Mouse (Mus musculus): ENCODE measurements at regions not wholly inside any gene's neighbourhood (a gene's known extent, or its start where the extent isn't known, plus 50 kb on each side); places are given as distances from the start of the nearest gene placed in this dataset.

GRCm38 (mm10) chr9:52331748-52332147 is 163.4 kb upstream of the Zc3h12c start:
- no peak for DNase-seq (ENCODE audit: low spot score in 2 of 2)
- intact Hi-C loops (cut with DNase I), result loop anchor here (5.0 kb wide), 1 partner anchor 71 kb away; no protein-coding TSS in a partner anchor

- DNase-seq (ENCODE audit: low spot score in 2 of 2), result no peak
- intact Hi-C loops (cut with DNase I), result loop anchor here (5.0 kb wide), 1 partner anchor 72 kb away; no protein-coding TSS in a partner anchor
Measured at GRCm38 (mm10) chr9:52330652-52331051, 162.3 kb upstream of the Zc3h12c start.

GRCm38 (mm10) chr9:52324347-52324746 is 156.0 kb upstream of the Zc3h12c start:
- intact Hi-C loops (cut with DNase I), result no loop called here
- no peak for DNase-seq (ENCODE audit: low spot score in 2 of 2)

DNA sequence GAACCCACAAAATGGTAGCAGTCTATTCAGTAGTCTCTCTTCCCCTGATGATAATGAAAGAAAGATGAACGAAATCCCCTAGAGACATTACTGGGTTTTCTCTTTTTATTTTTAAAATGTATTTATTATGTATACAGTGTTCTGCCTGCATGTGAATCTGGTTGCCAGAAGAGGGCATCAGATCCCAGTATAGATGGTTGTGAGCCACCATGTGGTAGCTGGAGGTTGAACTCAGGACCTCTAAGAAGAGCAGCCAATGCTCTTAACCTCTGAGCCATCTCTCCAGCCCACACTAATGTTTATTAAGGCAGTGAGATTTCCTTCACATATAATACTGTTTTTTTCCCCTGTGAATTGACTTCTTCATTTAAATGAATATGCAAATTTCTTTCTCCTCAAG is 155.4 kb upstream of the Zc3h12c start:
- intact Hi-C loops (cut with DNase I), result no loop called here
- no peak for DNase-seq (ENCODE audit: low spot score in 2 of 2)

GRCm38 (mm10) chr9:52323226-52323625 is 154.9 kb upstream of the Zc3h12c start:
- intact Hi-C loops (cut with DNase I), result no loop called here
- peak; percentile 8 to 36 for DNase-seq (ENCODE audit: low spot score in 2 of 2)

DNA sequence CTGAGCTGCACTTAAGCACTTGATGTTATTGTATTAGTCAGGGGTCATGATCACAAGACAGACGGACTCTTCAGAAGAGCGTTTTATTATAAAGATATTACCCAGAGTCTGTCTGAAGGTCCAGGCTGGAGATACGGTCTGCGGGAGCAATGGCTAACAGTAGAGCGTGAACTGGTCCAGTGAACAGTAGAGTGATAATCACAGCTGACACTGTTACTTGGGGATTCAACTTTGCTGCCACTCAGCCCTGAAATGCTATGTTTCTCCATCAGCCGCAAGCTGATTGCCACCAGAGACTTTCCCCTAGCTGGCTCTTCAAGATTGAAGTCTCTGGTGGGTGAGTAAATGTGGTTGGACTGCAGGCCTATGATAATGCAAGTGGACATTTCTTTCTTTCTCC is 133.1 kb upstream of the Zc3h12c start:
- intact Hi-C loops (cut with DNase I), result no loop called here
- no peak for DNase-seq (ENCODE audit: low spot score in 2 of 2)

- intact Hi-C loops (cut with DNase I), result loop anchor here (2.0 kb wide), 3 partner anchors 378 to 920 kb away; no protein-coding TSS in a partner anchor
- peak in 1 of 2 experiments; percentile 31 for DNase-seq (ENCODE audit: low spot score in 2 of 2)
Measured at GRCm38 (mm10) chr9:52298329-52298728, 130.0 kb upstream of the Zc3h12c start.

DNA sequence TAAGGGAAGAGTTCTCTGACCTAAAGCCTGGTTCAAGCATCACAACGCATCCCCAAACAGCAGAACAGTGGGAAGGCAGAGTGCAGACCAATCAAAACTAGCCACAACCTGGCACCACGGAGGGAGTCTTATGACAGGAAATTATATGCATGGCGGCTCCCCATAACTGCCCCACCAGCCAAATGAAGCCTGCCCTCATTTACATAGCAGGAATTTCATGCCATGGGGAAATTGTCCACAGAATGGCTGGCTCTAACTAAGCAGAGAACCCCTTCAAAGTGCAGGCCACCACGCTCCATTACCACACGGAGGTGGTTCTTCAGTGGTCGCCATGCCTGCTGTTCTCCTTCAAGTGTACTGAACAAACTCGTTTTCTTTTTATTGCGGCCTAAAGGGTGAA is 126.3 kb upstream of the Zc3h12c start:
- intact Hi-C loops (cut with DNase I), result no loop called here
- no peak for DNase-seq (ENCODE audit: low spot score in 2 of 2)

DNA sequence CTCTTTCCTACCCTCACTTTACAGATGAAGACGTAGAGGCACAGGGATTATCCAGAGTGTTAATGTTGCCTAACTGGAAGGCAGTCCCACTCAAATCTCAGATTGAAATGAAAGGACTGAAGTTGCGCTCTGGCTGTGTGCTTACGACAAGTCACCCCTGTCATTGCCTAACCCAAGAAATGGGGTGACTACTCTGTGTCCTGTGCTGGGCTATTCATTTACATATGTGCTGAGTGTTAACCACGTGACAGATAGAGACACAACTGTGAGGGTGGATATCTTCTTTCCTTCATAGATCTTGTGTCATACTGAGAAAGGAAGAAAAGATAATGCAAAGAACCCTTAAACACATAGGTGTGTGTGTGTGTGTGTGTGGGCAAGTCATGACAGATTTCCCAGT is 120.7 kb upstream of the Zc3h12c start:
- no peak for DNase-seq (ENCODE audit: low spot score in 2 of 2)
- intact Hi-C loops (cut with DNase I), result loop anchor here (5.0 to 10.0 kb wide), 4 partner anchors 157 to 312 kb away; no protein-coding TSS in a partner anchor

DNA sequence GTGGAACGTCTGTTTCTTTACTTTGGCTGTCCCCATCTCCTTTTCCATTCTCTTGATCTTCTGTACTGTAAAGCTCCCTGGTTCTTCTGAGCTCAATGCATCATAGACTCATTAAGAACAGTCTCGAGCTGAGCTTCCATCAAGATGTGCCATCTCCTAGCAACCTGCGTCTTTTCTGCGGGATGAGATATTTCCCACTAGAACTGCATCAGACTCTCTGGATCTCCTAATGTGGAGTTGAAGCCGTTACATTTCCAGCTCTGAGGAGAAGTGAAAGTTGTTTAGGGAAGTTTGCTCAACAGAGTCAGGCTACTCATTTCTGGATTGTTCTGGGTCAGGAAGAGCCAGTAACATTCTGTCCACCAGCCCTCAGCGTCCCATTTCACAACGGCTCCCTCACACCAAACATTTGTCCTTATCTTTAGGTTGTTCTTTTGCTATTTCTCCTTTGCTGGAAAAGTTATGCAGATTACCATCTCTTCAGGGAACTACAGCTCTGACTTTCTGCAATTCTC is 119.4 kb upstream of the Zc3h12c start:
- intact Hi-C loops (cut with DNase I), result loop anchor here (5.0 to 10.0 kb wide), 4 partner anchors 156 to 311 kb away; no protein-coding TSS in a partner anchor
- DNase-seq (ENCODE audit: low spot score in 2 of 2), result no peak

DNA sequence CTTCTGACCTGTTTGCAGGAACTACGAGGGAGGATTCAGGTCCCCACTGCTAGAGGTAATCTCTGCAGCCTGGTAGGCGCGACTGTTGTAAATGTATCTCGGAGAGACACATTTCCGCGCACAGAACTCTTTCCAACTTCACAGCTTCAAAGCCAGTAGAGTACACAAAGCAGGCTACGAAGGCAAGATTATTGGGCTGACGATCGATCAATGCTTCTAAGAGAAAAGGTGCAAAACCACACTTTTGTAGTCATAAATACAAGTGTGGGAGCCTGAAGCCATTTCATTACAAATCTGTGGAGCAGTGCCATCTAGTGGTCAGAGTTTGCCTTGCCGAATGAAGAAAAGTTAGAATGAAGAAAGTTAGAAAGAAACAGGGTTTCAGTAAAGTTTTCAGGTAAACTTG is 118.9 kb upstream of the Zc3h12c start:
- peak; percentile 37 to 57 for DNase-seq (ENCODE audit: low spot score in 2 of 2)
- intact Hi-C loops (cut with DNase I), result loop anchor here (5.0 to 10.0 kb wide), 4 partner anchors 155 to 310 kb away; no protein-coding TSS in a partner anchor

DNA sequence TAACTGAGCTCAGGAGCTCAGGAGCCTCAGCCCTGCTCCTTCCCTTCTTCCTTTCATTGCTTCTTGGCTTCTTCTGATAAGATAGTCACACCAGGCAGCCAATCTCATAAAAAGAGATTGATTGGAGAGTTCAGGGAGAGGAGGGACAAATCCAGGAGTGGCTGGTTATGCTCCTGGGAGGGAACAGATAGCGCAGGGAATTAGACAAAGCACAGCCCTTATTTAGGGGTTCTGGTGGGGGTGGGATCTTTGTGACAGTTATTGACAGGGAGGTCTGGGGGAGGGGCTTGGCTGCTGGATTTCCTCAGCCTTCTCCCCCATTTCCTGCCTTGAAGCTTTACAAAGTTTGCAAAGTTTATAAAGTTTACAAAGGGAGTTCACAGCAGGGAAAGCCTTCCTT is 117.7 kb upstream of the Zc3h12c start:
- no peak for DNase-seq (ENCODE audit: low spot score in 2 of 2)
- intact Hi-C loops (cut with DNase I), result loop anchor here (5.0 to 10.0 kb wide), 4 partner anchors 154 to 309 kb away; no protein-coding TSS in a partner anchor

GRCm38 (mm10) chr9:52283558-52283957 is 115.2 kb upstream of the Zc3h12c start:
- DNase-seq (ENCODE audit: low spot score in 2 of 2), result no peak
- intact Hi-C loops (cut with DNase I), result loop anchor here (5.0 to 10.0 kb wide), 2 partner anchors 116 to 189 kb away; partner anchors contain the start of gene Zc3h12c

DNA sequence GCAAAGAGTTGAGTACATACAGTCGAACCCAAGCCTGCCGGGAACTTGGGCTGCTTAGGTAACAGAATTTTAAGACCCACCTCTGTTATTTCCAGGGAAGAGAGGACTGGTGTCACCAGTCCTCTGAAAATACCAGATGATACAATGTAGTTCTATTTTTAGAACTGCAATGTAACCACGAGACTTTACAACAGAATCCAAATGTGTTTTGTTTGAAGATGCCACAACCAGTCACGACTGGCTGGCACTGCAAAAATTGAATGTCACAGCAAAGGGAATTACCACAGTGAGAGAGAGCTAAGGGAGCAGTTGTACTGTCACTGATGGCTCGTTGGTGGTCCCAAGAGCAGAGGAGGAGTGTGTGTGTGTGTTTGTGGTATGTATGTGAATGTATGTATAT is 112.6 kb upstream of the Zc3h12c start:
- intact Hi-C loops (cut with DNase I), result loop anchor here (5.0 to 10.0 kb wide), 2 partner anchors 114 to 186 kb away; partner anchors contain the start of gene Zc3h12c
- no peak for DNase-seq (ENCODE audit: low spot score in 2 of 2)

- intact Hi-C loops (cut with DNase I), result loop anchor here (5.0 to 10.0 kb wide), 2 partner anchors 113 to 186 kb away; partner anchors contain the start of gene Zc3h12c
- no peak for DNase-seq (ENCODE audit: low spot score in 2 of 2)
Measured at GRCm38 (mm10) chr9:52280556-52280955, 112.2 kb upstream of the Zc3h12c start.

DNA sequence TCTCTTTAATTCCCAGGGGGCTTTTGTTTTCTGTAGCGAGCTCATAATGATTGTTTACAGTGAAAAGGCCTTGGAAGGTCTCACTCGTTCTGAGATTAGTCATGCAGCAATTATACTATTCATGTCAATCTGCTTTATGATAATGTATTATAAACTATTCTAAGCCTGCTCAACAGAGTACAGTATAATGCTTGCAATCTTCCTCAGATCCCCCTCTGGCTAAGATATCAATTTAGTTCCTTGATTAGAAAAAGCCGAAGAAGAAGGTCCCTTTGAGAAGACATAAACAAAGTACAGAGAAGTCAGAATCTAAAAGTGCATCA is 110.3 kb upstream of the Zc3h12c start:
- no peak for DNase-seq (ENCODE audit: low spot score in 2 of 2)
- intact Hi-C loops (cut with DNase I), result no loop called here

DNA sequence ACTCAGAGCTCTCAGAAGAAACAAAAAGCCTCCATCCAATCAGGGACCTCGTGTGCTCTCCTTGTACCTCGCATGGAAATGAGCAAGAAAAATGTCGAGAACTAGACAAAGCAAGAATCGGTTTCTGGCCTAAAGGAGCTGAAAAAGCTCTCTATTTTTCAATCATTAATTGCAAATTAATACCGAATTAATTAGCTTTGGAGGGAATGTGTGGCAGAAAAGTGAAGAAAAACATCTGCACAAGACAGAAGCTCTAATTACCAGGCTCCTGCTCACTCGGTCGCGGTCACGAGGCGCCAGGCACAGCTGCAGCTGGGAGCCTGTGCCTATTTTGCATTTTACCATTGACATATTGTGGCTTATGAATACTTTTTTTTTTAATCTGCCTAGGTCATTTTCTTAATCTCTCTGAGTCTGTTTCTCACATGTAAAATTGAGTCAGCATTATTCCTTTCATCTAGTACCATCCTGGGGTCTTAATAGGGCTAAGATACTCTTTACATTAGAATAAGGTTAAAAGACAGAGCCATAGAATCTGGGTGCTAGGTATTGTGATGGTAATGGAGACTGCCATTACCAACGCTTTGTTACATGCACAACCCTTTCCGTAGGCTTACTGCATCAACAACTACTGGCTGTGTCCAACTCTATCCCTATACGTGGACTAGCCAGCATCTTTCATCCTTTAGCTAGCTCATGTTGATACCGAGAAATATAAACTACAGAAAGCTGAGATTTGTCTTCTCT is 109.8 kb upstream of the Zc3h12c start:
- no peak for DNase-seq (ENCODE audit: low spot score in 2 of 2)
- intact Hi-C loops (cut with DNase I), result no loop called here

DNA sequence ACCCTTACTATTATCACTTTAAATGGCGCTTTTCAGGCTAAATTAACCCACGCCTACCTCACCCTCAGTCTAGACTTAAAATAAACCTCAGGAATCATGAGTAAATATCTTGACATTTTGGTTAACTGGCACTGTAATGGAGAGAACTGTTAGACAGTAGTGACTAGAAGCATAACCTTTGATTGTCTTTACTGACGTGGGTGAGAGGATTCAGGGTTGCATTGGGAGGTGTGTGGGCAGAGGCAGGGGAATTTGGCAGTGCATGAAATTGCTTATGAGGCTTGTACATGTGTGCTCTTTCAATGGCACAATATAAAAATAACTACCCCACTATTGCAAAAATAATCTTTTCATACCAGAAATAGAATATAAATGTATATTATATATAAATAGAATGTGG is 105.6 kb upstream of the Zc3h12c start:
- intact Hi-C loops (cut with DNase I), result no loop called here
- no peak for DNase-seq (ENCODE audit: low spot score in 2 of 2)

- intact Hi-C loops (cut with DNase I), result no loop called here
- DNase-seq (ENCODE audit: low spot score in 2 of 2), result no peak
Measured at GRCm38 (mm10) chr9:52272668-52273067, 104.3 kb upstream of the Zc3h12c start.

DNA sequence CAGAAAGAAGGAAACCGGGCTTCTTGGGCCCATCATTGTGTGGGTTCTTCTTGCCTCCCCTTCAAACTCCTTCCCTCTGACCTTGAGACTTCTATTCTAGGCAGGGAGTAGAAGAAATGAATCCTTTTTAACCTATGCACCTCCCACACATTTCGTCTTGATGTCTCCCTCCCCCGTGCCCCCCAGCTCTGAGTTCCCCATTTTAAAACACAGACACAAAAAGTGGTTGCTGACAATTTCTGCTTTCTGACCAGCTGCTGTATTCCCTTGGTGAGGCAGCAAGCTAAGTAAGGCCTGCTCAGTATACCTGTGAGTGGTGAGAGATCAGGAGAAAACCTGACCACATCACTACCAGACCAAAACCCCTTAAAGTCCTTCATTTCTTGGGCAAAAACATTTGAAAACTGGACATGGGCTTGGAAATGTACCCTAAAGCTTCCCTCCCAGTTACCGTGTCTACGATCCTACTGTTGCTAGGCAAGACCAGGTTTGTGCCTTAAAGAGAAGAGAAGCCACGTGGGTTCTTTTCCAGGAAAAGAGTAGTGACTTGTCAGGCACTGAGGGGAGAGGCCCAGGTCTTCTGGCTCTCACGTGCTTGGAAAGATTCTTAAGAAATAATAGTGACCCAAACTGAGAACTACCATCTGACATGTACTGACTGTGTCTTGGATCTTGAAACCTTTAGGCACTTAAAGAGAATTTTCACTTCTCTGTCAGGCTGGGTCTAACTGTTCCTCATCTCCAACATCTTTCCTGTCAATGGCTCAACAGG is 103.2 kb upstream of the Zc3h12c start:
- no peak for DNase-seq (ENCODE audit: low spot score in 2 of 2)
- intact Hi-C loops (cut with DNase I), result no loop called here
